Mouse (Mus musculus) hematopoietic stem cell, adult 5-6 weeks (primary cell): ENCODE measurements around the gene Lnx2. TPM values are rescaled to one million over a fixed set of nuclear protein-coding genes. Genes with fewer than 3 reads are reported as not detected.

Experiments
- ATAC-seq, 2 experiments: fragments of 125-278 bp in 1 of 2; replicated peaks in 1 of 2; 2 replicates each; pipeline ENCODE4 v1.8.0; 2016 to 2017; ENCODE audit warnings: inconsistent platforms in 2 of 2, mild to moderate bottlenecking in 2 of 2, moderate number of reproducible peaks in 2 of 2, low read depth in 1 of 2, moderate TSS enrichment in 1 of 2; ENCODE audit not compliant: low FRiP score in 2 of 2, poor library complexity in 2 of 2, severe bottlenecking in 2 of 2, insufficient read depth in 1 of 2, low TSS enrichment in 1 of 2
- total RNA-seq: library from RNA; stranded (forward); fragments of 172-1452, 232-1000 nt; gene quantifications from 2 replicates; pipeline ENCODE4 v1.2.3, GENCODE M21; 2017

Lnx2 gene
- total RNA-seq, 1 experiment from 2014 or later = 3.6 TPM

DNA sequence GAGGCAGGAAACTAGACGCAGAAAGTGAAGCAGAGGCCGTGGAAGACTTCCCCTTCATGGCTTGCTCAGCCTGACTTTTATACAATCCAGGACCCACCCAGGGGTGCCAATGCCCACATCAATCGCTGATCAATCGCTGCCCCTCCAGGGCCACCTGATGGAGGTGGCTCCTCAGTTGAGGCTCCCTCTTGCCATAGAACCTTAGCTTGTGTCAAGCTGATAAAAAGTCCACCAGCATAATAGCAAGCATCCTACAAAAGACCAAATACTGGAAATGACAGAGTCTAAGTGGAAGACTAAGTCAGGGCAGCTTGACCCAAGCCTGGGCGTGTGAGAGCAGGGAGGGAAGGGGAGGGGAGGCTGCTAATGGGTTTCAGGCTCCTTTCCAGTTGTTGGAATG is 39.7 kb downstream of the Lnx2 start:
- ATAC-seq = no peak

DNA sequence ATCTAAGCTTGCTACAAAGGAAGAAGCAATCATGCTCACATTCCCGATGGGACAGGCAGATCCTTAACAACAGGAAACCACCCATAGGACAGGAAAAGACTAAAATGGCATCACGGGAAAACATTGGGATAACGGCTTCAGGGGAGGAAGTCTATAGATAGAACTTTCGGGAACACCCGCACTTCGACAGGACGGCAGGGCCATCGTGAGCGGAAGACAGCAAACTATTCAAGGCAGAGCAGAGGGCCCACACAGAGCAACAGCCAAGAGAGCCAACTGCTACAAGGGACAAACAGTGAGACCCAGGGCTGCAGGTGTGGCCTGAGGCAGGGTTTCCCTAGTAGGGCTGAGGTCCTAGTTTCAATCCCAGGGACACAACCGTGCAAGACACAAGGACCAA is 40.4 kb downstream of the Lnx2 start:
- ATAC-seq = no peak

- no peak for ATAC-seq
Measured at GRCm38 (mm10) chr5:147035301-147035700, 41.1 kb downstream of the Lnx2 start.

DNA sequence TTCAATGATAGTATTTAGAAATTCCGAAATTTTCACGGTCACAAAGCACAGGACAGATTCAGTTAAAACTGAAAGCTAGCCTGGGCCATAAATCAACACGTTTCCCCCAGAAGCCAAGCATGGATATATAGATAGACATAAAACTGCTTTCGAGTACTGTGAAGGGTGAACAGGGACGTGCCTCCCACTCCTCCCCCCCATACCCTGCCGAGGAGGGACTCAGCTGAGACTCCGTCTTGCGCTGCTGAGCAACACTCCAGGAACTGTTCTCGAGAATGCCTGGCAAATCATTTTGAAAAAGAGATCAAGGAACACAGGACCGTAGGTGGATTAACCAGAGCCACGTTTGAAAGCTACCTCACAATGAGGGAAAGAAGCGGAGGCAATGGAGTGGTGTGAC is 42.1 kb downstream of the Lnx2 start:
- ATAC-seq = no peak

DNA sequence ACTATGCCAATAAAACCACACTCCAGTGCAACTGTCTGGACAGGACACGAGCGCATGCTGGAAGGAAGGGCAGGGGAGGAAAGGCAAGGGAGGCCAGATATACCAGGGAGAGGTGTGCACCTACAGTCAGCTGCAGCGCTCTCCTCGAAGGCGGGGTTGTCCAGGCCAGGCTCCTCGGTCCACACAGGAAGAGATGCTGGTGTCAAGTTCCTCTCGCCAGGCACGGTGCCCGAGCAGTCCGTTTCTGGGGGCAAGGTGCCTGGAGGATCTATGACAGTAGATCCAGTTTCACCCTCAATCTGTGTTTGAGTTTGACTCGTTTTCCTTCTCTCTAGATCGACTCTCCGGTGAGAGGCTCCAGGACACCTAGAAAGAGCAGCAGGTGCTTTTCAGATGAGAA is 43.2 kb downstream of the Lnx2 start:
- no peak for ATAC-seq

GRCm38 (mm10) chr5:147031281-147031680 is 45.1 kb downstream of the Lnx2 start:
- no peak for ATAC-seq

GRCm38 (mm10) chr5:147024331-147025034 is 51.9 kb downstream of the Lnx2 start:
- ATAC-seq = peak in 1 of 2 experiments; percentile 78; a peak in 2 of 4 replicates

GRCm38 (mm10) chr5:147023245-147023970 is 53.0 kb downstream of the Lnx2 start:
- no peak for ATAC-seq

DNA sequence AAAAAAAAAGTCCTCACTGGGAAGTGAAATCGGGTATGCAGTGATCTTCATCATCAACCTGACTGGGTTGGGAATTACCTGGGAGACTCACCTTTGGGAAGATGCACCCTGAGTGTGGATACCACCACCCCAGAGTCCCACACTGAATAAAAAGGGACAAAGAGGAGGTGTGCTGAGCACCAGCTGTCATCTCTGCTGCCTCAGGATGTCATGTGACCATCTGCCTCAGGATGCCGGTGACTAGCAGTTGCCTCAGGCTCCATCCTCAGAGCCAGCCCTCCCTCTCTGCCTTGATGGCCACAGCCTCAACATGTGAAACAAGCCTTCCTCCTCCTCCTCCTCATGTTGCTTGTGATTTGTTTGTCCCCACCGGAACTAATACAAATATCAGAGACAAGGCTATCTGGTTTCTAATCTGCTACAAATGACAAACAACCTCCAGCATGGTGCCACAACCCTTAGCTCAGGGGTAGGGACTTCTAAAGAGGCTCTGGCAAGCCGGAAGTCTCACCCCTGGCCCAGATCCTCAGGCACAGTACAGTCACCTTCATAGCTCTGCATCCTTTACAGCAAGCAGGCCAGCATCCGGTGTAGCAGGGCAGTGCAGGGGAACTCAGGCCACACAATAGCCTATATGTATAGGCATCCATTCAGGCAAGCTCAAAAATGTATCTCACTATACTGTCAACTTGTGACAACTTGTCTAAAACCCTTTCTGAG is 54.7 kb downstream of the Lnx2 start:
- ATAC-seq = no peak

GRCm38 (mm10) chr5:147020579-147020978 is 55.8 kb downstream of the Lnx2 start:
- ATAC-seq = no peak

DNA sequence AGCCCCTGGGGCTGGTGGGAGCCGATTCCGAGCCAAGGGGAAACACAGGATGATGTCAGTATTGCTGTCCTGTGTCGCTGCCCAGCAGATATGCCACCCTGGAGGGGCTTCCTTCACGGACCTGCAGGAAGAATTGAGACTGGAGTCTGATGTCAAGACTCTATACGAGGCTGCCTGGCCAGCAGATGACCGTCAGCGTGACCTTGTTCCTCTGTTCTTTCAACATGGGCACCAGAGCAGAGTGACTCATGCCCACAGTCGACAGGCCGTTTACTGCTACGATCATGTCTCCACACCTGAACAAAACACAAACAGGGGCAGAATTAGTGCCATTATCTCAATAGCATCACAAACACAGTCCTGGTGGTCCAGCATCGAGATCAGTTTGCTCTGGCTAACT is 57.6 kb downstream of the Lnx2 start:
- ATAC-seq = no peak

GRCm38 (mm10) chr5:147017526-147017925 is 58.9 kb downstream of the Lnx2 start:
- ATAC-seq = no peak

DNA sequence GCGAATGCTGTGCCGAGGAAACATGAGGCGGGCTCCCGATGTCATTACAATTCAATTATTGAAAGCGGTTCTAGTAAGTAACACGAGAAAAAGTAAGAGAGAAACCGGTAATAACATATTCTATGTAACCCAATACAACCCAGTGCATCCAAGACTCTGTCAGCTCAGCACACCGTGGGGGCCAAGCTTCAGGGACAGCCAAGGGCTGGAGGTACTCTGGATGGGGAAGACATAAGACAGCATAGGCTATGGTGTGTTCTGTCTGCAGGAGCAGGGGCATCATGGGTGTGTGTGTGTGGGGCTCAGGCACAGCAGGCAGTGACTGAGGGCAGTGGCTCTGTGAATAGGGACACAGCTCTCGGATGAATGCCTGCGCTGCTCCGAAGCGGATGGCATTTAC is 59.8 kb downstream of the Lnx2 start:
- ATAC-seq = no peak

DNA sequence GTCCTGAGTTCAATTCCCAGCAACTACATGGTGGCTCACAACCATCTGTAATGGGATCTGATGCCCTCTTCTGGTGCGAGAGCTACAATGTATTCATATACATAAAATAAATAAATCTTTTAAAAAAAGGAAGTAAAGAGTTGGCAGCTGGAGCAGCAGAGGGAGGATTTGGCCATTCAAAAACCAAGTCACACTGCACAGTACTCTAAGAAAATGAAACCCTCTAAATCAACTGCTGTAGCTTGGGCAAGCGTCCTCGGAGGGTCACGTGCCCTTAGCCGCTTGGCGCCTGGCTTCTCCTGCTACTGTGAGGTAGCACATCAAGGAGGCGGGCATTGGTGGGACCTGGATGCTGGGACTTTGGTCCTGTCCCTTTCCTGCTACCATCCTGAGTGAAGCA is 61.2 kb downstream of the Lnx2 start:
- peak; percentile 68 to 84; a peak in 3 of 4 replicates for ATAC-seq

GRCm38 (mm10) chr5:147013845-147014244 is 62.5 kb downstream of the Lnx2 start:
- ATAC-seq = no peak

- 0 out of 4 replicates have a peak, but pooled peaks of 1 of the 2 experiments have one; percentile 40 for ATAC-seq
Measured at GRCm38 (mm10) chr5:147011333-147011732, 65.1 kb downstream of the Lnx2 start.

DNA sequence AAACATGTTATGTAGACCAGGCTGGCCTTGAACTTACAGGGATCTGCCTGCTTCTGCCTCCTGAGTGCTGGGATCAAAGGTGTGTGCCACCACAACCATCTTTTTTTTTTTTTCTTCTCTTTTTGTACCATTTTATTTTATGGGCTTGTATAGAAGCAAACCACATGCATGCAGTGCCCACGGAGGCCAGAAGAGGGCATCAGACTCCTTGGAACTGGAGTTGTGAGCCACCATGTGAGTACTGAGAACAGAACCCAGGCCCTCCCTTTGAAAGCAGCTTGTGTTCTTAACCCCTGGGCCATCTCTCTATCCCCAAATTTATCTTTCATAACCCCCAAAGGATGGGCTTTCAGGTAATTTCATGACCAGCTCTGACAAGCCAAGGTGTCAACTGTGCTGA is 73.1 kb downstream of the Lnx2 start:
- no peak for ATAC-seq

DNA sequence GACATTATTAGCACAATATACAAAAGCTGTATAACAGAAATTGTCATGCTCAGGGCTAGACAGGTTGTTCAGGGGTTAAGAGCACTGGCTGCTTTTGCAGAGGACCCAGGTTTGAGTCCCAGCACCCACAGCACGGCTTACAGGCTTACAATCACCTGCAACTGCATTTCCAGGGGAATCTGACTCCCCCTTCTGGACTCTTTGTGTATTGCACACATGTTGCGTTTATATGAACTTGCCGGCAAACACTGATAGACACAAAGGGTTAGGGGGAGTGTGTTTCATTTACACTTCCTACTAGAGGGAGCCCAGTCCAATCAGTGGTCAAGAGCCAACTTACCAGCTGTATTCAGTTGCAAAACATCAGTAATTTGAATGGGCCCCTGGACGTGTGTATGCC is 75.1 kb downstream of the Lnx2 start:
- ATAC-seq = no peak
